Mouse (Mus musculus): ENCODE data around the gene Akr1b8.
A peak's percentile ranks its signal among the peaks of the same experiment; 100 is the strongest.
"Not testable (repeated sequence)": the region's sequence is repeated elsewhere in the genome, so short reads cannot be mapped to it uniquely, and the experiment has no call there.

Gene Akr1b8

DNA sequence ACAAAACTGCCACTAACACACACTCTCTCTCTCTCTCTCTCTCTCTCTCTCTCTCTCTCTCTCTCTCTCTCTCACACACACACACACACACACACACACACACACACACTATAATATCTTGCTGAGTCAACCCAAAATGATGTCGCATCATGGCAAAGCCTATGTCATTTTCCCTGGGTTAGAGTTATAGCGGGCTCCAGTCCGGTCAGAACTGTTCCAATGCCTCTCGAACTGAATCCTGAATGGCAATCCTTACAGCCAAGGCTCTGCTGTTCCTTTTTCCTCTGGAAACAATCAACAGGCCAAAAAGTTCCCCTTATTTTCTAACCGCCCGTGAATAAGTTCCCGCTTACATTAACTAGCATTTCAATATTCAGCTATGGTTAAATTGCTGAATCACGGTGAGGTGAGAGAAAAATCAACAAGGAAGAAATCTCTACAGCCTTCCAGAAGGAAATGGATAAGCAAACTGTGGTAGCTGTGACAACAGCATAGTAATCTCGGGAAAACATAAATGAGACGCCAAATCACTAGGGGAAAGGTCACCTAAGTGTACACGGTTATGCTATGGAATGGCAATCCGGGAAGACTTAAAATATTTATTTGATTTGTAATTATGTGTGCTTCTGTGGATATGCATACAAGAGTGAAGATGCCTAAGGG lies 3.8 kb upstream of the Akr1b8 start:
- DNase-seq, result no peak

DNA sequence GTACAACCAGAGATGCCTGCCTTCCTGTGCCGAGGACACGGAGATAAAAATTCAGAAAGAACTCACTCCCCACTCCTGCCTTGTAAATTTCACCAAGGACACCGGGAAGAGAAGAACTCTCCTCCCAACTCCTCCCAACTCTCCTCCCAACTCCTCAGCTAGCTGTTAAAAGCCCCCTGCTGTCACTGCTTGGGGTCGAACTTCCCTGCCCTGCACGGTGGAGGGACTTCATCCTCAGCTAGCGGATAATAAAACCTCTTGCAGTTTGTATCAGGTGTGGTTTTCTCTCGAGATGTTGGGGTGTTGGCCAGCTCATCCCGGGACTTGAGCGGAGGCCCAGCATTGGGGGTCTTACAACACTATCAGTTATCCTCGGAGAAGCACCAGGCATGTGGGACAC lies 2.4 kb upstream of the Akr1b8 start:
- not testable (repeated sequence) for DNase-seq

DNA sequence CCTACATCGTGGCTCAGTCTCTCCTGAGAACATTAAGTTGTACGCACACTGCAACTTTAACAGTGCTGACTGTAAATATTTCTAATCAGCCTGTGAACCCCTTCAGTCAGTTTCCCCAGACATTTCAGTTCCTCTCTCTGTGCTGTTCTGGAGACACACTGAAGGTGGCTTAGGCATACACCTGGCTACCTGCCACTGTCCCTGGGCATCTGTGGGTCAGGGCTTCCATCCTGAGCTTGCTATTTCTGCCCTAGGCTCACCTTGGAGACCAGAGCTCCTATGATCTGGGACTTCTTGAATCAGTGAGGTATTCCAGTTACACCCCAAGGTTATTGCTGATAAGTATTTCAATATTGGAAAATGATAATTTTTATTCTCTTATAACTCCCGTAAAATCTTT lies 1.5 kb upstream of the Akr1b8 start:
- no peak for DNase-seq

- no peak for DNase-seq
Observed at GRCm38 (mm10) chr6:34354354-34355348, 732 bp downstream of the Akr1b8 start.

GRCm38 (mm10) chr6:34355349-34355747 lies 1.4 kb downstream of the Akr1b8 start:
- DNase-seq, result no peak

- no peak for DNase-seq
Observed at GRCm38 (mm10) chr6:34355841-34356240, 1.9 kb downstream of the Akr1b8 start.

DNA sequence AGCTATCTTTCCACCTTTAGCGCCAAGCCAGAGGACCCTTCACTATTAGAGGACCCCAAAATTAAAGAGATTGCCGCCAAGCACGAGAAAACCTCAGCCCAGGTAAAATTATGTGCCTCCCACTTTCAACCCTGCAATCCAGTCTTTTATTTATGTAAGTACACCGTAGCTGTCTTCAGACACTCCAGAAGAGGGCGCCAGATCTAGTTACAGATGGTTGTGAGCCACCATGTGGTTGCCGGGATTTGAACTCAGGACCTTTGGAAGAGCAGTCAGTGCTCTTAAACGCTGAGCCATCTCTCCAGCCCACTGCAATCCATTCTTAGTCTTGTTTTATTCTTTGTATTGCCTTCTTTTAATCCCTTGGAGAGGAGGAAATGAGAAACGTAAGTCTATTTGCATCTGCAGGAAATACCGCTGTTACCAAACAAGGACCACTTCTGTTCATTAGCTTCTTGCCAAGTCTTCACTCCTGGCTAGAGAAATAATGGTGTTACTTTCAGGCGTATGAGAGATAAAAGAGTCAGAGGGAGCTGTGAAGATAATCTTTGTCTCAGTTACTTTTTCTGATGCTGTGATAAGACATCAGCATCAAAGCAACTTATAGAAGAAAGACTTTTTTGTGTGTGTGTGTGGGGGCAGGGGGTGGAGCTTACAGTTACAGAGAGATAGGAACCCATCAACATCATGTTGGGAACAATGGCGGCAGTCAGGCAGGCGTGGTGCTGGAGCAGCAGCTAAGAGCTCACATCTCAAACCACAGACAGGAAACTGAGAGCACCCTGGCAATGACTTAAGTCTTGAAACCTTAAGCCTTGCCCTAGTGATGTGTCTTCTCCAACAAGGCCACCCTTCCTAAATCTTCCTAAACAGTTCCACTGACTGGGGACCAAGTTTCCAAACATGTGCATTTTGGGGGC lies 10.6 kb downstream of the Akr1b8 start:
- no peak for DNase-seq

DNA sequence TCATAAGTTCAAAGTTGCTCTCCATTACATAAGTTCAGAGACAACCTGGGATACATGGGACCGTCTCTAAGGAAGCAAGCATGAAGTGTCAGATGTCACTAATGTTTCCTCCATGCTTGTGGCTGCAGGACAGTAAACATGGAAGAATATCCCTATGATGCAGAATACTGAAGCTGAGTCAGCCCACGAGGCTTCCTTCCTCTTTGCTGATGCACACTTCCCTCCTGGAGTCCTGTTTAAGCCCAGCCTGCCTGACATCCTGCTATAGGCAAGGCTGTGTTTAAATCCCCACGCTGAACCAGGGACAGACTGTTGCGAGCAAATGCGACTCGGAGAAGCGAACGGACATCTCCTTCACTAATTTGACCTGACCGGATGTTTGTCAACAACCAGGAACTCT lies 14.1 kb downstream of the Akr1b8 start:
- no peak for DNase-seq

DNA sequence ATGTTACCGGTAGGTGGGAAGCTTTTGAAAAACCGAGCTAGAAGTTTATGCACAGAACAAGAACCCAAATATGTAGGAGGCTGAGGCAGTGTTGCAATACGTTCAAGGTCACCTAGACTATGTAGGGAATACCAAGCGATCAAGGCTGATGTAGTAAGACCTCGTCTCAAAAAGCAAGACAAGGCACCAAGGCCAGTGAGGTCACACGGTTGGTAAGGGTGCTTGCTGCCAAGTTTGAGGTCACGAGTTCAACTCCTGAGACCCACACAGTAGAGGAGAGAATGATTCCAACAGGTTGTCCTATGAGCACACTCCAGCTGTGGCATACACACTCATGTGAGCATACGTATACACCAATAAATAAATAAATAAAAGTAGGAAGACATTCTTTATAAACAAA lies 16.2 kb downstream of the Akr1b8 start:
- no peak for DNase-seq

DNA sequence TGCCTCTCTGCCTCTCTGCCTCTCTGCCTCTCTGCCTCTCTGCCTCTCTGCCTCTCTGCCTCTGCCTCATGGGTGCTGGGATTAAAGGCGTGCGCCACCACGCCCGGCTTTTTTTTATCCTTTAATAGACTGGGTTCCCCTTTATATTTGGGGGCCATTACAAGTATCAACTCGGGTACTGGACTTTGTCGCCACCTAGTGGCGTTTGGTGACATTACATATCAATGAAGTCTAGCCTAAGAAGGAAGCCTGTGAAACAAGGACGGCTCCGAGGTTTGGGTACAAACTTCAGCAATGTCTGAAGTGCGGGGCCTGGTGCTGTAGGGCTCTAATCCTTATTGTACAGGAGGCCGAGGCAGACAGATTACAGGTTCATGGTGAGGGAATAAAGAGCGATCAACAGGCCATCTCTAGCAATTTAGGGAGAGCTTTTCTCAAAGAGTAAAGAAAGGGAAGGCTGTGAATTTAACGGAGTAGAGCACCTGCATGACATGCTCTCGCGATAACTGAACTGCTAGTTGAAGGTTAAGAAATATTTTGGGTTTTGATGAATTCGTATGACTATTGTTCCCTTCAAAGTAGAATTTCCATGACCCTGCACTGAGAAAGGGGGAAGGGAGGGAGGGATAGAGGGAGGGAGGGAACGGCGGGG lies 17.9 kb downstream of the Akr1b8 start:
- peak; percentile 78 to 87 for DNase-seq

DNA sequence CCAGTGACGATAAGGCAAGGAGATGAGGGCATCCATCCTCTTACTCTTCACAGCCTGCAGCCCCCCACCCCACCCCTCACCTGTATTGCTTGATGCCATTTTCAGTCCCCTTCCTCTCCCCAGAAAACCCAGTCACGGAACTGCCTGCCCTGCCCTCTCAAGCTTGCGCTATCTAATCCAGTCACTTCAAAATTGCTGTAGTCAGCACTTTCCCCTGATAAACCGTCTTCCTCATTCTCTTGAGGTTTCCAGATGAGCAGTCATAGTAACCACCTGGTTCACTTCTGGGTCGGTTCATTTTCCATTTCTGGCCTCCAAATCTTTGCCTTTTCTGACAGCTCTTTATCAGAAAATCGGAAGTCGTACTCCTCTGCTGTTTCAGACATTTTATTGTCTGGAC lies 19.9 kb downstream of the Akr1b8 start:
- DNase-seq, result no peak

DNA sequence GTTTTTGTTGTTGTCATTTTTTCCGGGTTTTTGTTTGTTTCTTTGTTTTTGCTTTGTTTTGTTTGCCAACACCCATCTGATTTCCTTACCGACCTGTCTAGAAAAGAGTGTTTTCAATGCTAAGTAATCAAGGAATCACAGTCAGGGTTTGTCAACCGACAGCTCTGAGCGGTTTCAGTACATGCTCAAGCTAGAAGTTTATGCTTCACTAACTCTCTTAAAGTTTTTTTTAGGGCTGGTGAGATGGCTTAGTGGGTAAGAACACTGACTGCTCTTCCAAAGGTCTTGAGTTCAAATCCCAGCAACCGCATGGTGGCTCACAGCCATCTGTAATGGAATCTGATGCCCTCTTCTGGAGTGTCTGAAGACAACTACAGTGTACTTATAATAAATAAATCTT lies 22.0 kb downstream of the Akr1b8 start:
- DNase-seq, result not testable (repeated sequence)

DNA sequence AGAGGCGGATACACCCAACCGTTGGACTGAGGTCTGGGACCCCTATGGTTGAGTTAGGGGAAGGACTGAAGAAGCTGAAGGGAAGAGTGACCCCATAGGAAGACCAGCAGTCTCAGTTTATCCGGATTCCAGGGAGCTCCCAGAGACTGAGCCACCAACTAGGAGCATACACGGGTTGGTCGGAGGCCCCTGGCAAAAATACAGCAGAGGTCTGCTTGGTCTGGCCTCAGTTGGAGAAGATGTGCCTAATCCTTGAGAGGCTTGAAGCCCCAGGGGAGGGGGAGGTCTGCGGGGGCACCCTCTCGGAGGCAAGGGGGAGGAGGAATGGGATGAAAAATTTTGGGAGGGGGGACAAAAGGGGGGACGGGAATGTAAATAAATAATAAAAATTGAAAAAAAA lies 29.5 kb downstream of the Akr1b8 start:
- DNase-seq, result no peak

GRCm38 (mm10) chr6:34384110-34384661 lies 30.3 kb downstream of the Akr1b8 start, which contains the start of gene Akr1b10:
Gene Akr1b10 (plus strand): TSS chr6:34384218.
- peak; percentile 76 to 80 for DNase-seq

DNA sequence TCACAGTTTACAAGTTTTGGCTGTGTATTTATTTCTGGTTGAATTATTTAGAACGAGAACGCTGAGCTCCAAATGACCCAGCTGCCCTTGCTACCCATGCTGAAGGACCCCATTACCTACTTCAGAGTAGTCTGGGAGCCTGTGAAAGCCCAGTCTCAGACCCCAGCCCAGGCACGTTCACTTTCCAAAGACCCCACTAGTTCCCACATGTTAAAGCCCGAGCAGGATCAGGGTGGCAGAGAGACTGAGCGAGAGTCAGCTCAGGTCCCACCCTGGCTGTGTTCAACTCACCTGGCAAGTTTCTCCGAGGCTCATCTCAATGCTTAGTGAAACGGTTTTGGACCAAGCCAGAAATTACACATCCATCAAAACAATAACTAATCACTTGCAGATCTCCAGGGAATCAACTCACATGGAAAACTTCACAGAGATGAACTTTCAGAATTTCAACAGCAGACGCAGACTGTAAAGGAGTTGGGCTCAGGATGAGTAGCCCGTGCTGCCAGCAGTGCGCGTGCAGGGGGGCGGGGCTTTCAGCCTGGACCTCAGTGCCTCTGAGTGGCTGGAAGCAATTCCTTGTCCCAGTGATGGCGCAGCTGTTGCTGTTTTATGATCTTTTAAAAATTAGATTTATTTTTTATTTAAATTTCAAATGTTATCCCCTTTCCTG lies 30.9 kb downstream of the Akr1b8 start:
- peak; percentile 12 to 48 for DNase-seq

DNA sequence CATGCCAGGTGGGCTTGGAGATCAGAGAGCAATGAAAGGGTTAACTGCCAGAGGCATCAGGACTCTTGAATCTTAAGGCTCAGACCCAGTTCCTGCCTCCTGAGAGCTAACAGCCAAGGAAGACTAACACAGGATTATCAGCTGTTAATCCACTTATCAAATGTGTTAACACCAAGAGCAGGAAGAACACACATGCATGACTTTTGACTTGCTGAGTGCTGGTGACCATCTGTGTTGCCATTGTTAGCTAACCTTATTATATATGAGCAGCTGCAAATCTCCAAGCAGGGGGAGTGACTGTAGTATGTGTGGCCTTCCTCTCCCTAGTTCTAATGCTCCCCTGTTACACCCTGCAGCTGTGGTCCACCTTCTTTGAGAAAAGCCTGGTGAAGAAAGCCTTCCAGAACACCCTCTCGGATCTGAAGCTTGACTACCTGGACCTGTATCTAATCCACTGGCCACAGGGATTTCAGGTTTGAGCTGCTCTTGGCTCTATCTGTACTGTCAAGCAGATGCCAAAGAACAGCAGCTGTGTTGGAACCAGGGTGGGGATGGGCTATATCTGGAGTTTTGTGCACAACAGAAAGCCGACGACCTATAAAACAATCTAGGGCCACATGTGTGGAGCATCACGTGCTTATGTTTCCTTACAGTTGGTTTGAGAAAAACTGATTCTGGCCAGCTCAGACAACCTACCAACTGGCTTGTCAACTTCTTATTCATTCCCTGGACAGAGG lies 34.7 kb downstream of the Akr1b8 start:
- no peak for DNase-seq

DNA sequence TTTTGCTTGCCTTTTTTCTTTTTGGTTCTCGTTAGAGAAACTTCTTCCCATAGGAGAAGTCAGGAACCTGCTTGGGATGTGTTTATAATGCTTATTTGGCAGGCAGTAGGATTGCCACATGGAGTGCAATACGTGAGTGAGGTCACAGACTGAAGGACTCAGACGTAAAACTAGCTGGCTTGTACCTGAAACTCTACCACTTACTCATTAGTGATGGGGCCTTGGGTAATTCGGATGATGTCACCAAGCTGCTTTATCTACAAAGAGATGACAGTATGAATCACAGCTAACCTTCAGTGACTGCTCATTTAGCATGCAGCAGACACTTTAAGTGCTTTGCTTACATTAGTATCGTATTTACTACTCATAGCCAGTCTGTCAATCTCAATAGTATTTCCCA lies 42.0 kb downstream of the Akr1b8 start:
- DNase-seq, result no peak

- no peak for DNase-seq
Observed at GRCm38 (mm10) chr6:34398431-34398830, 44.5 kb downstream of the Akr1b8 start.

GRCm38 (mm10) chr6:34399606-34400220 lies 45.8 kb downstream of the Akr1b8 start:
- no peak for DNase-seq

GRCm38 (mm10) chr6:34400696-34401095 lies 46.8 kb downstream of the Akr1b8 start:
- DNase-seq, result no peak
